Mouse (Mus musculus) spleen, adult 18-20 months (tissue): ENCODE measurements around the gene Teddm1a.
A peak's percentile ranks its signal among the peaks of the same experiment; 100 is the strongest.
"Not testable (repeated sequence)": the region's sequence is repeated elsewhere in the genome, so short reads cannot be mapped to it uniquely, and the experiment has no call there.

ENCODE experiments used
- DNase-seq, 2 experiments: peaks; one replicate each; pipeline ENCODE4 v3.0.0; 2022; ENCODE audit warnings: mixed read lengths in 2 of 2

The Teddm1a gene

GRCm38 (mm10) chr1:153891442-153891841 lies at the start of gene Teddm1a:
Teddm1a (plus strand) TSS chr1:153891742.
- no peak for DNase-seq

- no peak for DNase-seq
These were observed 49.3 kb upstream of the Teddm1a start for GRCm38 (mm10) chr1:153842121-153842740.

- no peak for DNase-seq
These were observed 47.5 kb upstream of the Teddm1a start, which contains the start of gene Rgsl1 for GRCm38 (mm10) chr1:153844042-153844441. Rgsl1 (minus strand) TSS chr1:153844142.

GRCm38 (mm10) chr1:153846420-153846819 lies 45.1 kb upstream of the Teddm1a start:
- DNase-seq, result no peak

- no peak for DNase-seq
These were observed 44.7 kb upstream of the Teddm1a start for GRCm38 (mm10) chr1:153846867-153847266.

- not testable (repeated sequence) for DNase-seq
These were observed 38.8 kb upstream of the Teddm1a start for GRCm38 (mm10) chr1:153852696-153853095.

- no peak for DNase-seq
These were observed 35.6 kb upstream of the Teddm1a start for GRCm38 (mm10) chr1:153855946-153856345.

GRCm38 (mm10) chr1:153874045-153874444 lies 17.5 kb upstream of the Teddm1a start, which contains the start of gene Teddm1b:
Teddm1b (plus strand) TSS chr1:153874345.
- DNase-seq, result no peak

GRCm38 (mm10) chr1:153880391-153880790 lies 11.2 kb upstream of the Teddm1a start:
- peak in 1 of 2 experiments; percentile 12 for DNase-seq

- no peak for DNase-seq
These were observed 5.4 kb upstream of the Teddm1a start for GRCm38 (mm10) chr1:153886024-153886633.

GRCm38 (mm10) chr1:153890121-153890520 lies 1.4 kb upstream of the Teddm1a start:
- DNase-seq, result no peak

- DNase-seq, result no peak
These were observed 2.2 kb downstream of the Teddm1a start for GRCm38 (mm10) chr1:153893746-153894145.

- no peak for DNase-seq
These were observed 2.8 kb downstream of the Teddm1a start for GRCm38 (mm10) chr1:153894201-153894893.

- peak; percentile 23 to 62 for DNase-seq
These were observed 3.4 kb downstream of the Teddm1a start for GRCm38 (mm10) chr1:153894979-153895378.

GRCm38 (mm10) chr1:153897196-153897595 lies 5.7 kb downstream of the Teddm1a start:
- DNase-seq, result no peak

- DNase-seq, result no peak
These were observed 7.6 kb downstream of the Teddm1a start for GRCm38 (mm10) chr1:153898989-153899730.

- peak; percentile 91 to 95 for DNase-seq
These were observed 8.3 kb downstream of the Teddm1a start, which contains the start of the genes Glul and Teddm2 for GRCm38 (mm10) chr1:153899731-153900380. Glul (plus strand) TSS chr1:153899944. Teddm2 (minus strand) TSS chr1:153900228.

- no peak for DNase-seq
These were observed 8.8 kb downstream of the Teddm1a start for GRCm38 (mm10) chr1:153900381-153900780.

GRCm38 (mm10) chr1:153900860-153901730 lies 9.6 kb downstream of the Teddm1a start:
- DNase-seq, result no peak

GRCm38 (mm10) chr1:153903006-153903405 lies 11.5 kb downstream of the Teddm1a start:
- no peak for DNase-seq

GRCm38 (mm10) chr1:153904236-153904635 lies 12.7 kb downstream of the Teddm1a start:
- no peak for DNase-seq
